Mouse (Mus musculus) gastrocnemius, postnatal 10 days (tissue): ENCODE results near the gene Fgfr2. TPM values are rescaled to one million over a fixed set of nuclear protein-coding genes. Genes with fewer than 3 reads are reported as not detected.

Experiments
- DNase-seq: peaks from one replicate; pipeline ENCODE4 v3.0.0; 2021; ENCODE audit warnings: mixed read lengths
- total RNA-seq, 2 experiments: library from RNA; stranded (reverse); gene quantifications; 2 replicates each; pipeline ENCODE4 v1.2.3; 2021

Fgfr2 gene
- total RNA-seq, 2 experiments from 2014 or later: 3.0 to 6.1 TPM

DNA sequence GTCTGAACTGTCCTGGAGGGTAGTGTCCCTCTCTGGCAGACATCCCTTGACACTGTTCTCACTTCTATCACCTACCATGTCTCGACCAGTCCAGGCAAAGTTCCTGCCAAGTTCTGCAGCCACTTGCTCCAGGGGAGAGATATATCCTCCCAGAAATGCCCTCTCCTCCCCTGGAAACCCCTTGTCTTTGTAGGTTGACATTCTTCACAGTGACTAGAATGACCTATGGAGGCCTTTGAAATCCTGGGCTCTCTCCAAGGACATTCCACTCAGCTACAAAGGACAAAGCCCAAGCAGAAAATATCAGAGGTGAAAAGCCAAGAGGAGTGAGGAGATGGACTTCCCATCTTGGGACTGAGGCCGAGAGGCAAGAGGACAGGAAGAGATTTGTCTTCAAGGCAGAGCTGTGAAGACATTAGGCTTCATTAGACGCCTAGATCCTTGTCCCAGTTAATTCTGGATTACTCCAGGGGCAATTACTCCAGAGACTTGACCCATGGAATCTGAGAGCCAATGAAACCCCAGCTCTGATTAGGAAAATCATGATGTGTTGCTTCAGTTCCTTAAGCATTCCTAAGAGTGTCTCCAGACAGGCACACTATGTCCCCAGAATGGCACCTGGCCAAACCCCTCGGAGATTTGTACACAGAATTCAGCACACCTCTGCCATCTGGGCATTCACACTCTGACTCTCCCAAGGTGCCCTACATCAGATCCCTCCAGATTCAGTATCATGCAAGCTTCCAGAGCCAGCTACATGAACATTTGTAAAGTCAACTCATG, 826.3 kb downstream of the Fgfr2 start:
- no peak for DNase-seq

DNA sequence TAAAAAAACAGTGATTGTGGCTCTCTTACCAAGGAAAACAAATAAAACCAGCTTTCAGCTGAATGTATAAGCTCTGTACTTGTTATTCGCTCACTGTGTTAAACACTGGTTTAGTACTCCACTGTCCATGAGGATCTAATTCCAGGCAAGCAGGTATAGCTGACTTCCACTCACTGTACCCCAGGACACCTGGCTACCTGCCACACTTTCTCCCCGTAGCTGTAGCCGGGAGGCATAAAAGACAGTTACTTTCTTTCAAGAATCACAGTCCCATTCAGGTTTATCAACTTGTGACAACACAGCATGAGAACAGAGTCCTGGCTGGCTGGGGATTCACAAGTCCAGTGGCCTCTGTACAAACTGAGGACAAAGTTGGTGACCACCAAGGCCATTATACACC, 827.0 kb downstream of the Fgfr2 start:
- no peak for DNase-seq

DNA sequence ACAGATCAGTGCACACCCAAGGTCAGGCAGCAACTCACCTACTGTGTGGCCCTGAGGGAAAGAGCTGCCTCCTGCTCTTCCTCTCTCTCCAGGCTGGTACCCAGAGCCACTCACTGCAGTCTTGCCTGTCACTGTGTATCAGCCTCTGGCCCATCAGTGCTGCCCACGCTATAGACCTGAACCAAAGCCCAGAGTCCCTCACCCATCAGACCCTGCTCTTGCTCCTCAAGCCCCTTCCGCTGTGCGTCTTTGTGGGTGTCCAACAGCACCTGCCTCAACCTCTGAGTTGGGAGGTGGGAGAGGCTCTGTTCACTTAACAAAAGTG, 835.8 kb downstream of the Fgfr2 start:
- no peak for DNase-seq

GRCm38 (mm10) chr7:132286630-132287339, 836.4 kb downstream of the Fgfr2 start:
- DNase-seq: no peak

GRCm38 (mm10) chr7:132284795-132285194, 838.4 kb downstream of the Fgfr2 start:
- no peak for DNase-seq

DNA sequence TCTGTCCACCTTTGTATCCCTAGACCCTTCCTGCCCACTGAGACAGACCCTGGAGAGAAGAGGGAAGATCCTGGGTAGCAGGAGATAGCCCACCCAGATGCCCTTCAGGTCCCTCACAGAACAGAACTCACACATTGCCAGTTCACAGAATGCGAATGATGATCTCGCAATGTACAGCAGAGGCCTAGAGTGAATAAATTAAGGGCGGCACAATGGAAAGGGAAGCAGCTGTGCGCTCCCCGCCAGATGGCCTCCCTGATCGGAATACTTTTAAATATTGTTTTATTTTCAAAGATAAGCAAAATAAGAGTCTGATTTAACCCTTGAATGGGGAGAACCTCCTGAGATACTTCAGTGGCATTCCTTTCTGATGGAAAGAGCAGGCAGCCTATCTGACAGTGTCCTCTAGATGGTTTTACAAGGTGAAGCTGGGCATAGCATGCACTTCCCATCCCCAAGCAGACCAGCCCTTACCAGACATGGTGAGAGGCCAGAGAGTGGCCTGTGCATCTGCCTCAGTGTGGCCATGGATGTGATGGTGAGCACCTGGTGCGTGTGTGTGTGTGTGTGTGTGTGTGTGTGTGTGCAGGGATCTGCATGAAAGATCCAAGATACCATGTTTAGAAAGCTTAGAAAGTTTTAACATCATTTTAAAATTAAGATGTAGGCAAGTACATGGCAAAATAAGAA, 839.0 kb downstream of the Fgfr2 start:
- DNase-seq: no peak

DNA sequence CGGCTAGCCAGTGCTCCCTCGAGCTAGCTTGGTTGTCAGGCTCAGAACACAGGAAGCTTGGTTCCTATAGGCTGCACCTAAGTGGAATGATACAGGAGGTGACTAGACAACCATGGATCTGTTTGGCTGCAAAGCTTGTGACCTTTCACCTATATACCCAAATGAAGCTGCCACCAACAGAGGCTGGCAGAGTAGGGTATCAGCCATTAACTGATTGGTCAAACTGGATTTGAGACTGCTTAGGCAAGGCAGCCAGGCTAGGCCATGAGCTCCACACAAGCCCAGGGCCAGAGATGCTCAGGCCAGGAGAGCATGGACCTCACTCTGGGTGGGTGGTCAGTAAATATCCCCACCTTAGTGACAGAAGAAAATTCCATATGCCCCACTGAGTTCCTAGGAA, 840.6 kb downstream of the Fgfr2 start:
- no peak for DNase-seq

GRCm38 (mm10) chr7:132282161-132282560, 841.0 kb downstream of the Fgfr2 start:
- DNase-seq: no peak

DNA sequence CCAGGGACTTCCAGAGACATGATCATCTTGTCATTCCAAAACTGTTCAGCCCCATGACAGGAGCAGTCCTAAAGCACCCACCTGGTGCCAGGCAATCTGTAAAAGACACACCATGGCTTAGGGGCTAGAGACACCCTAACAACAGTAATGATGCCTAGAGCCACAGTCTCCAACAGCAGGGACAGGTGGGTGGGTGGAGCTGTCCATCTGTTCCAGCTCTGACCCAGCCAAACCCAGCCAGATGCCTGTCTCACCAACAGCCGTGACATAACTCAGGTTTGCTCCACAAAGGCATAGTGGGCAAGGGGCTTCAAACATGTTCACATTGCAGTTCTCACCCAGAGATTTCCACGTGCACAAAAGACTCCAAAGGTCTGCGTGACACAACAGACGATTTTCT, 841.4 kb downstream of the Fgfr2 start:
- no peak for DNase-seq

GRCm38 (mm10) chr7:132278658-132279057, 844.5 kb downstream of the Fgfr2 start:
- no peak for DNase-seq

- no peak for DNase-seq
Measured at GRCm38 (mm10) chr7:132276287-132276686, 846.9 kb downstream of the Fgfr2 start.

- DNase-seq: no peak
Measured at GRCm38 (mm10) chr7:132273741-132274513, 849.2 kb downstream of the Fgfr2 start.

GRCm38 (mm10) chr7:132272984-132273383, 850.2 kb downstream of the Fgfr2 start:
- no peak for DNase-seq

DNA sequence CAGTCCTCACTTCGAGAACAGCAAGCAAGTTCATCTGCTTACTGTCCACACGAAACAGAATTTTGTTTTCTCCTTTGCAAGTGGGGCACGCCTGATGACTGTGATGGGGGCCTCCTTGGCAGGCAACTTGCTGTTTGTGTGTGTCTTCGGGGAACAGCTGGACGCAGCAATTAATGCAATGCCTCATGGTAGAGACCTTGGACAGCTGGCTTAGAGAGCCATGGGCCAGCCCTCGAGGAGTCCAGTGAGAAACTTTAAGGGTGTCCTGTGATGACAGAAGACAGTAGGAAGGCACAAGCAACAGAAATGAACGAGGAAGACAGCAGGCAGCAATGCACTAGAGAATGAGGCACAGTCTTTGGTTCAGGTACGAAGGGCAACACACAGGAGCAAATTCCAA, 852.8 kb downstream of the Fgfr2 start:
- no peak for DNase-seq

DNA sequence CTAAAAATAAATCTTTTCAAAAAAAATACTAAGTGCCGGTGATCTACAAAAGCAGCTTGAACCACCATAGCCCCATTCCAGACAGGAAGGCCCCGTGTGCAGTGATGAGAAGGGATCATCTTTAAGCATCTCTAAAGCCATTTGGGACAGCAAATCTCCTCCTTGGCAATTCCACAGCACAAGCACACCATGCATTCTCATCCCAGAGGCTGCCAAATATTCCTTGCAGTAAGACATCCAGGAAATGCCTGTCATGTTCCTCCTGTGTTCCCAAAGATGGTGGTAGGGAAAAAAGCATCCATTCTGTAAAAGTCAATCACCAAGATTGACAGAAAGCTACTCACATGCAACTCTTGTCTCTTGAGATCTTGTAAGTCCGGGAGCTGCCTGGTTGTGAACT, 853.5 kb downstream of the Fgfr2 start:
- no peak for DNase-seq

- no peak for DNase-seq
Measured at GRCm38 (mm10) chr7:132267721-132268498, 855.2 kb downstream of the Fgfr2 start.

DNA sequence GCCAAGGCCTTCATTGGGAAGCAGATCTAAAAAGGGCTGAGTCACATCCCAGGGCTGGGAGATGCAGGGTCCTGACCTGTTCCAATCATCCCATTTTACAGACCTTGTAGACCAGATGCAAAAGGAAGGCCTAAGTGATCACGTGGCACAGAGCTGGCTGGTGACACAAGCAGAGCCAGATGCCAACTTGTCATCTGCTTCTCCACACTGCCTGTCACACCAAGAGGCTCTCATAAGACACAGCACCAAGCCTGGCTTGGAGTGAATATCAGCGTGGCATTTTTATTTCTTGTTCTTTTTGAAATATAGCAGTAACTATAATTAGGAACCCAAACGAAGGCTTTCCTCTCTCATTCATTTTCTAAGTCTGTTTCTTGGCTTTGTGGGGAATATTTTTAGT, 858.4 kb downstream of the Fgfr2 start:
- DNase-seq: no peak

DNA sequence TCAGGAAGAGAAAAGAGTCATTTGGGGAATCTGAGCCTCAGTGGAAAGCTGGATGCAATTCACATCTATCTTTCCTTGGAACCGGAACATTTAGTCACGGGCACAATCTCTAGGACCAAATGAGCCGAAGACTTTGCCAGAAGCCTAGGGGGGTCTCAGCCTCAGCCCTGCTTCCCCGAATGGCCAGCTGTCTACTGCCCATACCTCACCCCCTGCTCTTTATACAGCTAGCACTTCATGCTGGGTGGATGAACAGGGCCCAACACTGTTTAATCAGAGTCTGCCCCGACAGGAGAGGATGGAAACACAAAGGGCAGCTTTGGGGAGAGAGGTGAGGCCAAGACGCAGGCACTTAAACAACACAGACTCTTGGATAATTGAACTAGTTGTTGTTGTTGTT, 860.0 kb downstream of the Fgfr2 start:
- no peak for DNase-seq

DNA sequence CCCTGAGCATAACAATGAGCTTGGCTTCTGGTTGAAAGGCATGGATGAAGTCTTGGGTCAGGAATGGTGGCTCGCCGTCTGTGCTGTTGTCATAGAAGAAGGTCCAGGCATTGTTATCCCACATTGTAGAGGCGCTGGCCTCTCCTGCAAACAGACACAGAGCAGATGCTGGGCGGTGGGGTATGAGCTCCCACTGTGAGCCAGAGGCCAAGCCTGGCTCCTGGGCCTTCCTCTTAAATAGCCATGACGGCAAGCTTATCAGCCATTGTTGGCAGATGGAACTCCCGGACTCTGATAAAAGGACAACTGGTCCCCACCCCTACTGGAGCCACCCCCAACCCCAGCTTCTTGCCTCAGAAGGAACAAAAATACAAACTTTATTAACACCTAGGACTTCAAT, 860.5 kb downstream of the Fgfr2 start:
- no peak for DNase-seq

- no peak for DNase-seq
Measured at GRCm38 (mm10) chr7:132261885-132262284, 861.3 kb downstream of the Fgfr2 start.

DNA sequence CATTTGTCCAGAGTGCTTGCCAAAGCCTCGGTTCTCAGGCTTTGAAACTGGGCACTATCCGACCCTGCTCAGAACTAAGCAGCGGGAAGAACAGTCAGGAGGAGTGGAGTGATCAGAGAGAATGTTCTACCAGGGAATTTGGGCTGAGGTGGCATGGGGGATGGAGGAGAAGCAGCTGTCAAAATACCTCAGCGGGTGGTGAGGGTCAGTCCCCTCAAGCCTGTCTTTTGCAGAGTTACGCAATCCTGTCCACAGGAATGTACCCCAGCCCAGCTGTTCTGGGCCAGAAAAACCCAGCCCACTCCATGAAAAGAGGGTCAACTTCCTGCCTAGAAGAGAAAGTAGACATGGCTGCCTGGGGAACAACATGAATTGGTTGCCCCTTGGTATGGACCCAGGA, 862.5 kb downstream of the Fgfr2 start:
- DNase-seq: no peak

GRCm38 (mm10) chr7:132258817-132259216, 864.3 kb downstream of the Fgfr2 start:
- DNase-seq: no peak
